Mouse (Mus musculus) kidney, adult 2 months (tissue): ENCODE measurements around the gene Calm4.

Source experiments
- CTCF ChIP-seq: fragments of 200-500 bp; conservative IDR thresholded peaks from 2 replicates; pipeline ENCODE4 v1.5.1; 2011; ENCODE audit warnings: low read depth, mild to moderate bottlenecking, control low read depth, low read length, moderate library complexity, mixed read lengths; ENCODE audit not compliant: insufficient read depth, insufficient read length
- POLR2A ChIP-seq: fragments of 200-500 bp; IDR thresholded peaks from one replicate; pipeline ENCODE4 v1.6.1; 2011; ENCODE audit warnings: low read depth, low read length, control low read depth

- TF ChIP-seq POLR2A (no peak), CTCF (no peak)
Observed at GRCm38 (mm10) chr13:3865648-3866354, 28.2 kb downstream of the Calm4 start.
